Mouse (Mus musculus): ENCODE results near the gene Hfe2.

The Hfe2 gene

GRCm38 (mm10) chr3:96558668-96559196, 33.8 kb downstream of the Hfe2 start:
- DNase-seq (ENCODE audit: low spot score): peak; percentile 10

GRCm38 (mm10) chr3:96559398-96559910, 34.5 kb downstream of the Hfe2 start:
- no peak for DNase-seq (ENCODE audit: low spot score)

GRCm38 (mm10) chr3:96559911-96560850, 35.2 kb downstream of the Hfe2 start:
- no peak for DNase-seq (ENCODE audit: low spot score)

GRCm38 (mm10) chr3:96560881-96561668, 36.1 kb downstream of the Hfe2 start:
- DNase-seq (ENCODE audit: low spot score): no peak

GRCm38 (mm10) chr3:96561946-96562681, 37.1 kb downstream of the Hfe2 start:
- no peak for DNase-seq (ENCODE audit: low spot score)

- DNase-seq (ENCODE audit: low spot score): no peak
Observed at GRCm38 (mm10) chr3:96563267-96563666, 38.3 kb downstream of the Hfe2 start.

GRCm38 (mm10) chr3:96563911-96564632, 39.1 kb downstream of the Hfe2 start:
- no peak for DNase-seq (ENCODE audit: low spot score)

- DNase-seq (ENCODE audit: low spot score): no peak
Observed at GRCm38 (mm10) chr3:96564633-96565032, 39.7 kb downstream of the Hfe2 start.

- no peak for DNase-seq (ENCODE audit: low spot score)
Observed at GRCm38 (mm10) chr3:96565105-96565504, 40.1 kb downstream of the Hfe2 start.

GRCm38 (mm10) chr3:96566661-96567450, 41.9 kb downstream of the Hfe2 start:
- DNase-seq (ENCODE audit: low spot score): no peak

- DNase-seq (ENCODE audit: low spot score): no peak
Observed at GRCm38 (mm10) chr3:96568605-96569004, 43.6 kb downstream of the Hfe2 start.

GRCm38 (mm10) chr3:96569506-96569905, 44.5 kb downstream of the Hfe2 start:
- no peak for DNase-seq (ENCODE audit: low spot score)

- DNase-seq (ENCODE audit: low spot score): no peak
Observed at GRCm38 (mm10) chr3:96569966-96570605, 45.1 kb downstream of the Hfe2 start.

- no peak for DNase-seq (ENCODE audit: low spot score)
Observed at GRCm38 (mm10) chr3:96570643-96571042, 45.7 kb downstream of the Hfe2 start.

- no peak for DNase-seq (ENCODE audit: low spot score)
Observed at GRCm38 (mm10) chr3:96571336-96571735, 46.4 kb downstream of the Hfe2 start.

GRCm38 (mm10) chr3:96571896-96572698, 47.1 kb downstream of the Hfe2 start:
- no peak for DNase-seq (ENCODE audit: low spot score)

GRCm38 (mm10) chr3:96573611-96574511, 48.9 kb downstream of the Hfe2 start:
- no peak for DNase-seq (ENCODE audit: low spot score)

Measured in embryo, embryonic 10.5 days (tissue).